Mouse (Mus musculus) granulocyte monocyte progenitor cell, adult 5-6 weeks (primary cell): ENCODE results near the gene Ofd1. TPM values are rescaled to one million over a fixed set of nuclear protein-coding genes. Genes with fewer than 3 reads are reported as not detected.

Source experiments
- ATAC-seq: replicated peaks from 2 replicates; pipeline ENCODE4 v1.8.0; 2016; ENCODE audit warnings: mild to moderate bottlenecking, moderate TSS enrichment, inconsistent platforms; ENCODE audit not compliant: poor library complexity, severe bottlenecking
- total RNA-seq, 2 experiments: library from RNA; stranded (forward) in 1 of 2; stranded (reverse) in 1 of 2; fragments of 200-712, 200-1000 nt in 1 of 2; fragments of >200 nt in 1 of 2; fragmentation: Nextera tagmentation in 1 of 2; gene quantifications; 2 replicates each; pipeline ENCODE4 v1.2.3; 2014 to 2017

The Ofd1 gene
- total RNA-seq, 2 experiments from 2014 or later = 7.2 to 11.3 TPM

- ATAC-seq = no peak
Observed at GRCm38 (mm10) chrX:166365458-166366213, 74.9 kb downstream of the Ofd1 start.

GRCm38 (mm10) chrX:166360455-166360854 lies 80.0 kb downstream of the Ofd1 start:
- peak; percentile 88 for ATAC-seq

DNA sequence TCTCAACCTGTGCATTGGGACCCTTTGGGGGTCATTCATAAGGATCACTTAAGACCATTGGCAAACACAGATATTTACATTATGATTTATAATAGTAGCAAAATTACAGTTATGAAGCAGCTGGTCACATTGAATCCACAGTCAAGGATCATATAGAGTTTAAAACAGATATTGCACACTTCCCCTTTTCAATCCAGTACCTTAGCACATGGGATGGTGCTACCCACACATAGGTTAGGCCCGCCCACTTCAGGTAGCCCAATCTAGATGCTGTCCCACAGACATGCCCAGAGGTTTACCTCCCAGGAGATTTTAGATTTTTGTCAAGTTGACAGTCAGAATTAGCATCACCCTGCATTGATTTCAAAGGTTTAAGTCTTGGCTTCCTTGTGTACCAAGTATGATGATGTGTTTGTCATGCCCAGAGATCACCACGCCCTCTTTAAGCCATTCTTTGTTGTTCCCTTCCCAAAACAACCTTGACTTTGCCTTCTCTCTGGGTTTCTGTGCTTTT lies 80.5 kb downstream of the Ofd1 start:
- peak; percentile 61 for ATAC-seq

DNA sequence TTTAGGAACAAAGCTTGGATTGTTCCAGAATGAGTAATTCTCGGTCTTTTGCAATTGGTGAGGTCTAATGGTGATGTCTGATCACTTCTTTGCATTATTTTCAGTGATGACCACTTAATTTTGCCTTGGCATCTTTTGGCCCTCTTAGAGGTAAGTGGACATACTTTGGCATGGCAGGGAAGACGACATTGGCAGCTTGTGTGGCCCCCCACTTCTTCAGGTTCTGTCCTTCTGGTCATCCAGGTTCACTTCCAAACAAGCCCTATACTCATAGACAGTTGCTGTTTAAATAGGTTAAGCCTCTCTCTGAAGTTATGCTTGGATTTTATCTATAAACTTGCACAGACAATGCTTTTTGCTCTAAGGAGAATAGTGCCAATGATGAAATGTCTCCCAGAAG lies 81.5 kb downstream of the Ofd1 start:
- ATAC-seq = no peak

DNA sequence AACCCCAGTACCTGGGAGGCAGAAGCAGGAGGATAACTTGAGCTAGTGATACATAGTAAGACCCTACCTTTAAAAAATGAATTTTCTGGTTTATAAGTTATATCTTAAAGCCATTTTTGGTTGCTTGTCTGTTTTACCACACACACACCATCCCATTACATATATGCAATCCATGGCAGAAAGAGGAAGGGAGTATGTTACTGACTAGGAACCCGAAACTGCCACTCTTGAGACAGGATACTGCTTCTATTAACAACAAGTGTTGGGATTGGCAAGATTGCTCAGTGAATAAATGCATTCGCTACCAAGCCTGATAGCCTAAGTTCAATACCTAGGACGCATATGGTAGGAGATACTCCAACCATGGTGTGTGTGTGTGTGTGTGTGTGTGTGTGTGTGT lies 84.2 kb downstream of the Ofd1 start:
- peak; percentile 73 for ATAC-seq

DNA sequence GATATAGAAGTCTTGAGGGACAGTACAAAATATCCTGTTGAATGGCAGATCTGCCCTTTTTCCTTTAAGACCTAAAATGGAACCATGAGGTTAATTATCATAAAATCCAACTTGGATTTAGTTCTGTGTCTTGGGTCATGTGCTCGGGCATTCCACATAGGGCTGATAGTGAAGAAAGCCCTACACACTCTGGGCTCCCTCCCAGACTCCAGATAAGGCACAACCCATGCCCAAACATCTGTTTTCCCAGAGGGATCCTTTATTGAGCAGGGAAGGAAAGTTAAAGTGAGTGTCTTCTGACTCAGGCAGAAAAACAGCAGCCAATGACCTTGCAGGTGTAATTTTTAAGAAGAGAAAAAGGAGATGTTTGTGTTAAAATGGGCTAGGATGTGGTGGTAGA lies 85.6 kb downstream of the Ofd1 start:
- ATAC-seq = no peak

DNA sequence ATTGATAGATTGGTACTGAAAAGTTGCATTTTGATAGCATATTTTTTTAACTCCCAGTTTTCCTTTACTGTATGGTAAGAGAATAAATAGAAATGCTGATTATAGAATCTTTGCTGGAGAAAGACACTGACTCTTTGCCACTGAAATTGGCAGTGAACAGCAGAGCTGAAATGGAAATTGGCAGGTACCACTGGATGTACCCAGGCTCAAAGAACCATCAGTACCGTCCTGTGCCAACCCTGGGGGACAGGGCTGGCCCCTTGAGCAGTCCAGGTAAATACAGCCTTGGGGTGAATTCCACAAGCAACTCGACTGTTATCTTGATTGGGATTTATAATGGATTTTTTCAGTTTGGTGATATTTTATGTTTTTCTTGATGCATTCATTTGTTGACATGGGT lies 87.1 kb downstream of the Ofd1 start:
- ATAC-seq = no peak

DNA sequence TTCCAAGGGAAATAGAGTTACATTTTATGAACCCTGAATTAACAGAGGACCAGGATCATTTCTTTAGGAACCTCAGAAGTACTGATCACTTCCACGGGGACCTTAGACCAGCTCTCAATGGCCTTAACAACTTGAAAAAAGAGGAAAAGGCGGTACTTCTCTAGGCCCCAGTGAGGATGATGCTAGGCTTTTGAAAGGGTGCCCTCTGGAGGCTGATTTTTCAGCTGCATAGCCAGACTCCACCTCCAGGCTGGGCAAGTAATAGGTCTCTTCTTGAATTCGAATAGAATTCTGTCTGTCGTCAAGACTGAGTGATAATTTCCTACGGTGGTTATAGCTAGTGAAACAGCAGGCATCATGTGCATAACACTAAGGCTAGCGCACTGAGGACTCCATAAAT lies 88.7 kb downstream of the Ofd1 start:
- peak; percentile 96 for ATAC-seq

GRCm38 (mm10) chrX:166348634-166349033 lies 91.9 kb downstream of the Ofd1 start:
- no peak for ATAC-seq

DNA sequence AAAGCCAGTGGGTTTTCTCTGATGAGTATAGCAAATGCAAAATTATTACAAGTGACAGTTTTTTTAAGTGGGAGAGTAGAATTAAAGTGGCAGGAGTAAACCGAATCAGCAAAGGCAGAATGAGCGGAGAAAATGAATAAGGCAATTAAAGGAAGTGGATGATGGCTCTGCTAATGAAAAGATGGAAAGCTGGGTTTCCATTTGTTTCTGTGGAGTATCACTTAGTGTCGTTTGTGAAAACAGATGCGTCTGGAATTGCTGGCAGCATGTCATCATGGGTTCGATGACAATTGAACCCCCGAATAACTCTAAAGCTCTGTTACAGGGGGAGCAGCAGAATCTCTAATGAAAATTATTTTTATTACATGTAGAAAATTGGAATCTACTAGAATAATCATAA lies 92.4 kb downstream of the Ofd1 start:
- no peak for ATAC-seq

DNA sequence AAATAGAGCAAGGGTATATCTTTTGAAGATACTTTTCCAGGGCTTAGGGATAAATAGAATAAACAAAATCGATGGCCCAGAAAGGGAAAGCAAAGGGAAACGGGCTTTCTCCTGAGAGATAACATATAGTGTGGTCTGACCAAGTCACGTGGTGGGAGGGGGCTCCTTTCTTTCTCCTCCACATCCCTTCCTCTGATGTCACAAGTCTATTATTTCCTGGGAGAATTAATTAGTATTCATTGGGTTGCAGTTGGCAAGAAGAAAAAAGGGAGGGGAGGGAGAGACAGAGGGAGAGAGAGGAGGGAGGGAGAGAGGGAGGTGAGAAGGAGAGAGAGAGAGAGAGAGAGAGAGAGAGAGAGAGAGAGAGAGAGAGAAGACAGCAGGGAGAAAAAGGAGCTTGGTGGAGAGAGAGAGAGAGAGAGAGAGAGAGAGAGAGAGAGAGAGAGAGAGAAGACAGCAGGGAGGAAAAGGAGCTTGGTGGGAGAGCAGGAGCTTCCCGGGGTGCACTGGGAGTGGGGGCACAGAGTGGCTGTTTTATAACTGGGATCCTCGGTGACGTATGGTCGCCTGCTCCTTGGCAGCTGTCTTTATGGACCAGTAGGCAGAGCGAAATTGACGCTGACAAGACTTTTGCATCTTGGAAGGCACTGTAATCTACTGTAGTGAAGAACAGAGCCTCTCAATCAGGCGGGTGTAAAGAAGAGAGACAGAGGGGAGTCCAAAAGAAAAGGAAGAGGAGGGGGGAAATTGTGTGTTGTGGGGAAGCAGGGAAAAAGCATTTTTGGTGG lies 96.1 kb downstream of the Ofd1 start:
- no peak for ATAC-seq

DNA sequence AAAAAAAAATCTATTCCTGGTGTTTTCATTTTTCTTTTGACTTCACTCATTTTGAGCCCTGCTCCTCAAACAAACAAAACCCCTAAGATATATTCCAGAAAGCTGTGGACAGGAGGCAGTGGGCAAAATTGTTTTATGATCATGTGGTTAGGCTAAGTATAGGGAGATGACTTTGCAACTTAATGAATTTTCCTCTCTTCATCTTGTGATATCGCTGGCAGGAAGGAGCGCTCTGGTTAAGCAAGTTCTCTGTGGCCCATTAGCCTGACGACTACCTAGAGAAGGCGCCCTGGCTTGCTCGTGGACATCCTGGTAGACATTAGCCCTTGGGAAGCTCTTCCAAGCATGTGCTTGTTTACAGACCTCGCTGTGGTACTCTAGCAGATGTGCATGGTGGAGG lies 98.7 kb downstream of the Ofd1 start:
- ATAC-seq = no peak; the same call in 1 of the 2 replicates

Other genes with a start within 250 kb of the Ofd1 start
- 0.45 TPM in 1 of 2 replicates, not detected in the other for gene Gpm6b, start 201.8 kb downstream of the Ofd1 start, total RNA-seq (2014; fragmentation: Nextera tagmentation)
- 0.39 TPM in 1 of 2 replicates, not detected in the other for gene Gpm6b, start 201.8 kb downstream of the Ofd1 start, total RNA-seq (2017)
- gene Trappc2, start 130 bp downstream of the Ofd1 start, total RNA-seq (2014; fragmentation: Nextera tagmentation) = 11.2 and 18.5 TPM in 2 replicates
- 13.6 and 17.1 TPM in 2 replicates for gene Trappc2, start 130 bp downstream of the Ofd1 start, total RNA-seq (2017)
- gene Rab9, start 39.2 kb upstream of the Ofd1 start, total RNA-seq (2014; fragmentation: Nextera tagmentation) = 52.9 and 53.9 TPM in 2 replicates
- 93.5 and 100 TPM in 2 replicates for gene Rab9, start 39.2 kb upstream of the Ofd1 start, total RNA-seq (2017)
- 5.6 and 5.8 TPM in 2 replicates for gene Tceanc, start 77.9 kb upstream of the Ofd1 start, total RNA-seq (2014; fragmentation: Nextera tagmentation)
- gene Tceanc, start 77.9 kb upstream of the Ofd1 start, total RNA-seq (2017) = 4.0 and 8.0 TPM in 2 replicates
- 0.73 TPM in 1 of 2 replicates, not detected in the other for gene Egfl6, start 145.0 kb upstream of the Ofd1 start, total RNA-seq (2014; fragmentation: Nextera tagmentation)
- gene Egfl6, start 145.0 kb upstream of the Ofd1 start, total RNA-seq (2017) = not detected in 2 replicates